Comparison of ENCODE assay signal across 20 mouse cellular contexts in the genomic region with DNA sequence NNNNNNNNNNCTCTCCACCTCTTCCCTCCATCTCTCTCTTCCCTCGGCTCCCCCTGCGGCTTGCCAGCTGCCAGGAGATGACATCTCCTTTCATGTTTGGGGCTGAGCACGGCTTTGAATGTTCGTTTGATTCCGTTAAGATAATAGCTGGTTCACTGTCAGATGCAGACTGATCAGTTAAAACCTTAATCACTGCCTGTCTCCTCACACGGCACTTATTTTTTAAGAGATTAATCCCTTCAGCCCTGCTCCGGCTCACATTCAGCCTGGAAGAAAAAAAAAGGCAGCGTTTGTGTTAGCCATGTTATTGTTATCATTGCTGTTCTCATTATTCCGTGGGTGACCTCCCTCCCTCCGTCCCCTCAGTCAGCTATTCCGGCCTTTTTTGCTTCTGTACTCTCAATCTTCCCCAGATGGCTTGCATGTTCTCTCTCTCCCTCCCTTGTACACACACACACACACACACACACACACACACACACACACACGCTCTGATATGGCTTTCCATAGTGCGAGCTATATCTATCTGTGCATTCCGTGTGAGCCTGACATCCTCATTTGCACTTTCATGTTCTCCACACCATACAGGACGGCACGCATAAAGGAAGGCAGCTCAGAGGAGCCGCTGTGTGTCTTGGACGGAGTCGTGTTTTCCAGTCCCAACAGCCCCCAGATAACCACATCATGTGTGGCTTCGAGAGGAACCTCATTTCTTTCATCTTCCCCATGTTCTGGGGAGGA. TPM values are rescaled to one million over a fixed set of nuclear protein-coding genes. Genes with fewer than 3 reads are reported as not detected.
DNase-seq lines count a peak whose midpoint lies in the region; ATAC-seq and TF ChIP-seq lines count a peak whose summit lies in the region.
"Had no signal": no experiment of that assay in that cellular context is flagged by ENCODE, and none has a peak within 500 bp of the region (broad histone marks: within the 10 kb centered on the region; RNA-seq: fewer than 3 reads in every experiment).

No protein-coding gene starts in this region.

- no peak for DNase-seq in lung, embryonic 14.5 days
- DNase-seq in lung, postnatal 14 days: no peak
- peak; percentile 67 for DNase-seq in midbrain, embryonic 14.5 days
- no peak for DNase-seq in left cerebral cortex, adult 11 months (ENCODE audit: low spot score)
- DNase-seq: adrenal gland, postnatal 10 days; cerebellum, adult 11-12 months; gastrocnemius, postnatal 10 days; kidney, postnatal 10 days; left cerebral cortex, postnatal 4 days; lung, postnatal 4 days; right cerebral cortex, postnatal 25 days; thymus, postnatal 25 days had no signal

- H3K9ac ChIP-seq in lung, embryonic 14.5 days: no peak overlapping the region
- no peak overlapping the region for H3K9ac ChIP-seq in embryonic facial prominence, embryonic 12.5 days
- H3K9ac ChIP-seq in hindbrain, embryonic 12.5 days: no peak overlapping the region
- H3K9ac ChIP-seq in midbrain, embryonic 14.5 days (replicated peaks; ENCODE audit: low read length): 0 out of 2 replicates have a peak overlapping the region, but pooled peaks have one; percentile 3
- no peak overlapping the region for H3K9ac ChIP-seq in intestine, postnatal 0 days (ENCODE audit: low read depth, low read length)
- no peak overlapping the region for H3K9ac ChIP-seq in intestine, embryonic 15.5 days
- H3K9ac ChIP-seq: heart, embryonic 15.5 days; liver, embryonic 14.5 days had no signal

- peaks cover 16% of the 10 kb centered on the region; the same call in 1 of the 2 replicates for H3K27me3 ChIP-seq in lung, embryonic 14.5 days (ENCODE audit: insufficient read depth, low read length)
- H3K27me3 ChIP-seq in embryonic facial prominence, embryonic 12.5 days: peaks cover 10% of the 10 kb centered on the region; the same call in 1 of the 2 replicates
- peaks cover 28% of the 10 kb centered on the region for H3K27me3 ChIP-seq in hindbrain, embryonic 12.5 days
- H3K27me3 ChIP-seq in midbrain, embryonic 14.5 days (ENCODE audit: control insufficient read depth, insufficient read depth, low read length): no peaks in the 10 kb centered on the region
- 0 out of 2 replicates have a peak, but pooled peaks cover 6% of the 10 kb centered on the region for H3K27me3 ChIP-seq in intestine, postnatal 0 days (replicated peaks; ENCODE audit: control insufficient read depth, insufficient read depth, low read length)
- peaks cover 14% of the 10 kb centered on the region for H3K27me3 ChIP-seq in intestine, embryonic 15.5 days (replicated peaks)

- peak overlapping the region; percentile 43; the same call in 1 of the 2 replicates for H3K4me2 ChIP-seq in lung, embryonic 14.5 days
- H3K4me2 ChIP-seq in embryonic facial prominence, embryonic 12.5 days (replicated peaks): no peak overlapping the region; the same call in 1 of the 2 replicates
- H3K4me2 ChIP-seq in hindbrain, embryonic 12.5 days (replicated peaks): peak overlapping the region; percentile 2; the same call in 1 of the 2 replicates
- H3K4me2 ChIP-seq in midbrain, embryonic 14.5 days (ENCODE audit: low read length): peak overlapping the region; percentile 42
- H3K4me2 ChIP-seq in intestine, postnatal 0 days (replicated peaks; ENCODE audit: low read depth): no peak overlapping the region
- no peak overlapping the region for H3K4me2 ChIP-seq in intestine, embryonic 15.5 days (replicated peaks)
- H3K4me2 ChIP-seq: heart, embryonic 15.5 days had no signal

- 26% methylated on average over 20 of the region's 20 CpGs for WGBS in lung, embryonic 14.5 days
- 40% methylated on average over 20 of the region's 20 CpGs for WGBS in embryonic facial prominence, embryonic 12.5 days
- 39% methylated on average over 20 of the region's 20 CpGs for WGBS in hindbrain, embryonic 12.5 days
- 19% methylated on average over 20 of the region's 20 CpGs for WGBS in midbrain, embryonic 14.5 days
- WGBS in intestine, postnatal 0 days: 49% methylated on average over 20 of the region's 20 CpGs
- WGBS in intestine, embryonic 15.5 days: 46% methylated on average over 20 of the region's 20 CpGs

- H3K36me3 ChIP-seq in lung, embryonic 14.5 days (ENCODE audit: insufficient read depth): no peaks in the 10 kb centered on the region
- H3K36me3 ChIP-seq in embryonic facial prominence, embryonic 12.5 days: no peaks in the 10 kb centered on the region
- H3K36me3 ChIP-seq in hindbrain, embryonic 12.5 days: no peaks in the 10 kb centered on the region
- no peaks in the 10 kb centered on the region for H3K36me3 ChIP-seq in midbrain, embryonic 14.5 days (ENCODE audit: control insufficient read depth, insufficient read depth, low read length)
- H3K36me3 ChIP-seq in intestine, postnatal 0 days (ENCODE audit: control insufficient read depth, insufficient read depth): no peaks in the 10 kb centered on the region
- H3K36me3 ChIP-seq in intestine, embryonic 15.5 days: no peaks in the 10 kb centered on the region
- H3K36me3 ChIP-seq: G1E; heart, embryonic 15.5 days had no signal

- no peak for TF ChIP-seq CTCF in lung, embryonic 14.5 days (IDR thresholded peaks at IDR 0.05; ENCODE audit: low read depth)
- no peak for TF ChIP-seq CTCF in intestine, postnatal 0 days (IDR thresholded peaks at IDR 0.05; ENCODE audit: low read depth)

- H3K27ac ChIP-seq in lung, embryonic 14.5 days (ENCODE audit: low read depth): no peak overlapping the region
- H3K27ac ChIP-seq in embryonic facial prominence, embryonic 12.5 days: 0 out of 2 replicates have a peak overlapping the region, but pooled peaks have one; percentile 20
- peak overlapping the region; percentile 1; the same call in 1 of the 2 replicates for H3K27ac ChIP-seq in hindbrain, embryonic 12.5 days
- H3K27ac ChIP-seq in midbrain, embryonic 14.5 days (replicated peaks; ENCODE audit: low read depth, low read length): peak overlapping the region; percentile 72
- H3K27ac ChIP-seq in intestine, postnatal 0 days (ENCODE audit: low read depth, low read length): no peak overlapping the region
- no peak overlapping the region for H3K27ac ChIP-seq in intestine, embryonic 15.5 days
- H3K27ac ChIP-seq: heart, embryonic 15.5 days; liver, embryonic 14.5 days had no signal

- no peak for ATAC-seq in lung, embryonic 14.5 days (ENCODE audit: insufficient read depth)
- no peak for ATAC-seq in embryonic facial prominence, embryonic 12.5 days (ENCODE audit: insufficient number of reproducible peaks, insufficient read depth, low FRiP score, low TSS enrichment)
- peak; percentile 44; the same call in 1 of the 2 replicates for ATAC-seq in hindbrain, embryonic 12.5 days (ENCODE audit: low FRiP score)
- ATAC-seq in midbrain, embryonic 14.5 days (ENCODE audit: low FRiP score, low TSS enrichment): no peak; the same call in 1 of the 2 replicates
- no peak for ATAC-seq in intestine, postnatal 0 days
- ATAC-seq in intestine, embryonic 15.5 days: no peak

- no peak overlapping the region for H3K4me3 ChIP-seq in lung, embryonic 14.5 days (ENCODE audit: low read depth, low read length)
- no peak overlapping the region for H3K4me3 ChIP-seq in embryonic facial prominence, embryonic 12.5 days
- no peak overlapping the region for H3K4me3 ChIP-seq in hindbrain, embryonic 12.5 days
- no peak overlapping the region for H3K4me3 ChIP-seq in midbrain, embryonic 14.5 days (replicated peaks; ENCODE audit: low read depth, low read length)
- no peak overlapping the region for H3K4me3 ChIP-seq in intestine, postnatal 0 days (ENCODE audit: low read depth, low read length)
- H3K4me3 ChIP-seq in intestine, embryonic 15.5 days (replicated peaks): no peak overlapping the region
- H3K4me3 ChIP-seq: heart, embryonic 15.5 days had no signal

- no peaks in the 10 kb centered on the region for H3K9me3 ChIP-seq in lung, embryonic 14.5 days (ENCODE audit: low read depth, low read length)
- H3K9me3 ChIP-seq in embryonic facial prominence, embryonic 12.5 days: no peaks in the 10 kb centered on the region
- H3K9me3 ChIP-seq in hindbrain, embryonic 12.5 days (replicated peaks): no peaks in the 10 kb centered on the region
- no peaks in the 10 kb centered on the region for H3K9me3 ChIP-seq in midbrain, embryonic 14.5 days (ENCODE audit: control insufficient read depth, low read length)
- H3K9me3 ChIP-seq in intestine, postnatal 0 days (ENCODE audit: control insufficient read depth): no peaks in the 10 kb centered on the region
- H3K9me3 ChIP-seq in intestine, embryonic 15.5 days: no peaks in the 10 kb centered on the region
- H3K9me3 ChIP-seq: heart, embryonic 15.5 days had no signal

- H3K4me1 ChIP-seq in lung, embryonic 14.5 days (ENCODE audit: insufficient read depth): peaks cover 7% of the 10 kb centered on the region; the same call in 1 of the 2 replicates
- peaks cover 24% of the 10 kb centered on the region for H3K4me1 ChIP-seq in embryonic facial prominence, embryonic 12.5 days
- H3K4me1 ChIP-seq in hindbrain, embryonic 12.5 days: peaks cover 22% of the 10 kb centered on the region
- peaks cover 17% of the 10 kb centered on the region for H3K4me1 ChIP-seq in midbrain, embryonic 14.5 days (ENCODE audit: control insufficient read depth, insufficient read depth, low read length)
- no peaks in the 10 kb centered on the region for H3K4me1 ChIP-seq in intestine, postnatal 0 days (replicated peaks; ENCODE audit: control insufficient read depth, insufficient read depth, low read length)
- H3K4me1 ChIP-seq in intestine, embryonic 15.5 days (replicated peaks): peaks cover 13% of the 10 kb centered on the region; the same call in 1 of the 2 replicates

RNA-seq across cellular contexts. Expression of a gene that starts 17.2 kb away (rescaled TPM):
- polyA plus RNA-seq in lung, embryonic 14.5 days (2014; fragmentation: Nextera tagmentation; extraction: Ambion mirVana): not detected in 2 replicates
- polyA plus RNA-seq in embryonic facial prominence, embryonic 12.5 days (2016; fragmentation: Nextera tagmentation; extraction: Ambion mirVana): not detected in 2 replicates
- polyA plus RNA-seq in hindbrain, embryonic 12.5 days (2016; fragmentation: Nextera tagmentation; extraction: Ambion mirVana): not detected in 2 replicates
- not detected in 2 replicates for polyA plus RNA-seq in midbrain, embryonic 14.5 days (2014; fragmentation: Nextera tagmentation; extraction: Ambion mirVana)
- polyA plus RNA-seq in intestine, postnatal 0 days (2015; fragmentation: Nextera tagmentation; extraction: Ambion mirVana): not detected in 2 replicates
- polyA plus RNA-seq in intestine, embryonic 15.5 days (2015; fragmentation: Nextera tagmentation; extraction: Ambion mirVana): not detected in 2 replicates
- polyA plus RNA-seq: G1E; heart, embryonic 15.5 days; intestine, embryonic 14.5 days; liver, embryonic 14.5 days had no signal

RNA-seq across cellular contexts. Expression of a gene that starts 33.9 kb away (rescaled TPM):
- not detected in 2 replicates for polyA plus RNA-seq in lung, embryonic 14.5 days (2014; fragmentation: Nextera tagmentation; extraction: Ambion mirVana)
- polyA plus RNA-seq in embryonic facial prominence, embryonic 12.5 days (2016; fragmentation: Nextera tagmentation; extraction: Ambion mirVana): not detected in 2 replicates
- polyA plus RNA-seq in hindbrain, embryonic 12.5 days (2016; fragmentation: Nextera tagmentation; extraction: Ambion mirVana): 0.26 TPM in 1 of 2 replicates, not detected in the other
- not detected in 2 replicates for polyA plus RNA-seq in midbrain, embryonic 14.5 days (2014; fragmentation: Nextera tagmentation; extraction: Ambion mirVana)
- polyA plus RNA-seq in intestine, postnatal 0 days (2015; fragmentation: Nextera tagmentation; extraction: Ambion mirVana): not detected in 2 replicates
- polyA plus RNA-seq in intestine, embryonic 15.5 days (2015; fragmentation: Nextera tagmentation; extraction: Ambion mirVana): not detected in 2 replicates
- polyA plus RNA-seq: G1E; heart, embryonic 15.5 days; intestine, embryonic 14.5 days; liver, embryonic 14.5 days had no signal

Comparison
In these comparisons a context has a peak if more than half of its experiments do, and no peak if none do; other contexts are left out.
1. H3K27ac ChIP-seq: peak in embryonic facial prominence, embryonic 12.5 days (single experiment), hindbrain, embryonic 12.5 days (single experiment) and midbrain, embryonic 14.5 days (single experiment); none in lung, embryonic 14.5 days (single experiment), intestine, postnatal 0 days (single experiment) and intestine, embryonic 15.5 days (single experiment).
2. H3K4me2 ChIP-seq: peak in lung, embryonic 14.5 days (single experiment), hindbrain, embryonic 12.5 days (single experiment) and midbrain, embryonic 14.5 days (single experiment); none in embryonic facial prominence, embryonic 12.5 days (single experiment), intestine, postnatal 0 days (single experiment) and intestine, embryonic 15.5 days (single experiment).